17 mouse cellular contexts compared by ENCODE assay signal in genomic region chr17:45276686-45277405, GRCm38 (mm10).
DNase-seq lines count a peak whose midpoint lies in the region; ATAC-seq and TF ChIP-seq lines count a peak whose summit lies in the region.
"Had no signal": no experiment of that assay in that cellular context is flagged by ENCODE, and none has a peak within 500 bp of the region (broad histone marks: within the 10 kb centered on the region; RNA-seq: fewer than 3 reads in every experiment).

No protein-coding gene starts in this region.

- H3K27me3 ChIP-seq in cerebellum, adult 2 months (ENCODE audit: control insufficient read depth, insufficient read depth, low read length): no peaks in the 10 kb centered on the region
- H3K27me3 ChIP-seq: forebrain, embryonic 13.5 days had no signal

- WGBS in cerebellum, adult 2 months: 55% methylated on average over 12 of the region's 12 CpGs

- peaks cover 18% of the 10 kb centered on the region for H3K4me1 ChIP-seq in cerebellum, adult 2 months (ENCODE audit: control insufficient read depth, insufficient read depth, low read length)
- H3K4me1 ChIP-seq: megakaryocyte, embryonic 14.5 days had no signal

- no peak overlapping the region for H3K27ac ChIP-seq in cerebellum, adult 2 months (ENCODE audit: insufficient read depth, low read length)
- H3K27ac ChIP-seq: forebrain, embryonic 13.5 days; heart, embryonic 10.5 days; kidney, postnatal 0 days had no signal

- no peak for TF ChIP-seq CTCF in cerebellum, adult 2 months (IDR thresholded peaks at IDR 0.05; ENCODE audit: borderline replicate concordance, insufficient read depth, low read depth, low read length)

- no peak overlapping the region for H3K4me3 ChIP-seq in cerebellum, adult 2 months (replicated peaks; ENCODE audit: insufficient read depth, low read depth, low read length)
- H3K4me3 ChIP-seq: forebrain, embryonic 13.5 days; heart, embryonic 10.5 days; limb, embryonic 10.5 days; megakaryocyte, embryonic 14.5 days had no signal

- DNase-seq in layer of hippocampus, adult 9-11 months: peak; percentile 10
- no peak for DNase-seq in layer of hippocampus, adult 9-10 months (ENCODE audit: low spot score)
- peak; percentile 35 to 72 for DNase-seq in cerebellum, adult 2 months
- DNase-seq in cerebellum, postnatal 36 days: peak; percentile 47 to 55
- DNase-seq in Muller cell, postnatal 12 days (ENCODE audit: inconsistent ontology term): no peak
- DNase-seq in heart, adult 18-20 months: no peak
- DNase-seq: adrenal gland, postnatal 14 days; kidney, adult 18-20 months; liver, postnatal 0 days; retina, postnatal 1 day; thymus, postnatal 14 days had no signal

- peak; percentile 72 for ATAC-seq in cerebellum, adult (ENCODE audit: insufficient number of reproducible peaks, low FRiP score, low TSS enrichment)
- ATAC-seq: forebrain, embryonic 13.5 days; liver, postnatal 0 days had no signal

- TF ChIP-seq POLR2A in cerebellum, adult 2 months (IDR thresholded peaks at IDR 0.05; ENCODE audit: borderline replicate concordance, insufficient read depth, low read length): no peak

Comparison
In these comparisons a context has a peak if more than half of its experiments do, and no peak if none do; other contexts are left out.
1. DNase-seq: peak in layer of hippocampus, adult 9-11 months (single experiment), cerebellum, adult 2 months (2 of 2) and cerebellum, postnatal 36 days (2 of 2); none in layer of hippocampus, adult 9-10 months (single experiment), Muller cell, postnatal 12 days (single experiment) and heart, adult 18-20 months (0 of 2).